Mouse (Mus musculus) thymus, postnatal 14 days (tissue): ENCODE results near the gene Ccdc88a.

Source experiments
- DNase-seq: peaks from one replicate; pipeline ENCODE4 v3.0.0; 2021

The Ccdc88a gene

DNA sequence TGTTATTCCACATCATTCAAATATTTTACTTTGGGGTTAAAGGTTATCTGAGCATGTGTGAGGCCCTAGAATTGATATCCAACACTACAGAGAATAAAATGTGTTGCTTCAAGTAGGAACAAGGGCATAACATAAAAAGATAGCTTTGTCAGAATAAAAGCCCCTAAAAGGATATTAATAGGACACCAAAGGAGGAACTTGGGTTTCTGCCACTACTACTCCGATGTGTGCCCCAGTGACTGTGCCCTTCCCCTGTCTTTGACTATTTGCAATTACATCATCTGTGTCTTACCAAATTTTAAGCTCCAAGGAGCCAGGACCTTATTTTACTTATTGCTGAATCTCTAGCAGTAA, 175.9 kb downstream of the Ccdc88a start:
- no peak for DNase-seq
